10 mouse cellular contexts compared by ENCODE assay signal in the genomic region with DNA sequence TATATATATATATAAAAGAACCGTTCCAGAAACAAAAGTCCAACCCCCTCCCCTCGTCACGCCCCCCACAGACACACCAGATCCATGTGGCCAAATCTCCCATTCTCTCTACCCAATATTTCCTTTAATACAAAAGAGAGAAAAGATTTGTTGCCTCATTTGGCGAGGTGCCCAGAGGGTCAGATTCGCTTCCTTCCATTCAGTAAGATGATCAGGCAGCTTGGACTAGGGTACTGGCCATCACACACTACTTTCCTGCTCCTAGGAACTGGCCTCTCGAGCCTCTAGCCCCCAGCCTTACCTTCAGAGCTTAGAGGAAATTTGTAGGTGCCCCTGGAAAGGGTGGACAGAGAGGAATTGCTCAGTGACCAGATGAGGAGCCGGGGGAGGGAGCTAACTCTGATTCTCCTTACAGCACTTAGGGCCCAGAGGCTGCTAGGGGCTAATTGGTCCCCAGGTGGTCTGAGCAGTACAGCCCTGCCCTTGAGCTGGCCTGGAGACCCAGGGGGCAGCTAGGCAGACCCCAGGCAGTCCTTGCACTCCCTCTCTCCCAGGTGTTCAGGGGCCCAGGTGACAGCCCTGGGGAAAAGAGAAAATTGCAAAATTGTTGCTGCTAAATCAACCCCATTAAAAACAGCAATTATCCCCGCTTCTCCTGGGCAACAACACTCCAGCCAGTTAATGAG.
A peak's percentile ranks its signal among the peaks of the same experiment; 100 is the strongest.
DNase-seq lines count a peak whose midpoint lies in the region; ATAC-seq and TF ChIP-seq lines count a peak whose summit lies in the region.
"Had no signal": no experiment of that assay in that cellular context is flagged by ENCODE, and none has a peak within 500 bp of the region (broad histone marks: within the 10 kb centered on the region; RNA-seq: fewer than 3 reads in every experiment).

No protein-coding gene starts in this region.

- no peaks in the 10 kb centered on the region for H3K9me3 ChIP-seq in kidney, embryonic 14.5 days (ENCODE audit: control insufficient read depth, low read length)
- H3K9me3 ChIP-seq: forebrain, embryonic 15.5 days had no signal

- 51% methylated on average over 8 of the region's 8 CpGs for WGBS in kidney, adult 2 months
- WGBS in kidney, embryonic 14.5 days = 46% methylated on average over 8 of the region's 8 CpGs

- no peaks in the 10 kb centered on the region for H3K36me3 ChIP-seq in kidney, adult 2 months (ENCODE audit: control insufficient read depth, insufficient read depth, low read length)
- H3K36me3 ChIP-seq in kidney, embryonic 14.5 days (ENCODE audit: control insufficient read depth, insufficient read depth, low read length) = no peaks in the 10 kb centered on the region
- H3K36me3 ChIP-seq: forebrain, embryonic 15.5 days had no signal

- no peak for ATAC-seq in kidney, embryonic 14.5 days (ENCODE audit: low FRiP score, low TSS enrichment)
- ATAC-seq: forebrain, embryonic 15.5 days had no signal

- no peak overlapping the region for H3K27ac ChIP-seq in kidney, adult 2 months (ENCODE audit: insufficient read depth, low read depth, low read length)
- H3K27ac ChIP-seq in kidney, embryonic 14.5 days (ENCODE audit: low read depth, low read length) = no peak overlapping the region
- H3K27ac ChIP-seq: forebrain, embryonic 15.5 days had no signal

- no peak for TF ChIP-seq POLR2A in kidney, adult 2 months (IDR thresholded peaks at IDR 0.05; ENCODE audit: low read depth, low read length)
- no peak for TF ChIP-seq POLR2A in brain, embryonic 14.5 days (IDR thresholded peaks at IDR 0.05; ENCODE audit: borderline replicate concordance, extremely low read depth, insufficient read depth, insufficient read length, poor library complexity, severe bottlenecking)

- TF ChIP-seq CTCF in kidney, adult 2 months (conservative IDR thresholded peaks at IDR 0.05; ENCODE audit: insufficient read depth, insufficient read length, low read depth, low read length) = no peak
- no peak for TF ChIP-seq CTCF in brain, embryonic 14.5 days (IDR thresholded peaks at IDR 0.05; ENCODE audit: borderline replicate concordance, extremely low read depth, insufficient read depth, insufficient read length)

- no peak overlapping the region for H3K4me2 ChIP-seq in kidney, embryonic 14.5 days (replicated peaks; ENCODE audit: low read depth, low read length)
- H3K4me2 ChIP-seq: forebrain, embryonic 15.5 days had no signal

- no peak overlapping the region for H3K9ac ChIP-seq in kidney, embryonic 14.5 days (ENCODE audit: low read depth, low read length)
- H3K9ac ChIP-seq: forebrain, embryonic 15.5 days had no signal

- DNase-seq in kidney, adult 2 months = peak; percentile 42
- peak; percentile 25 for DNase-seq in adrenal gland, adult 2 months
- peak; percentile 27 for DNase-seq in brain, embryonic 14.5 days (ENCODE audit: low read depth)
- DNase-seq in kidney, postnatal 25 days = peak; percentile 61 to 77
- DNase-seq in urinary bladder, adult 18-20 months (ENCODE audit: low spot score in 2 of 2) = no peak
- no peak for DNase-seq in cerebellum, adult 8-10 months
- DNase-seq: thymus, adult 18-20 months had no signal

- H3K4me3 ChIP-seq in kidney, adult 2 months (ENCODE audit: insufficient read depth, low read depth, low read length) = no peak overlapping the region
- no peak overlapping the region for H3K4me3 ChIP-seq in kidney, embryonic 14.5 days (ENCODE audit: low read length)
- H3K4me3 ChIP-seq: forebrain, embryonic 15.5 days; myocyte had no signal

- no peaks in the 10 kb centered on the region for H3K4me1 ChIP-seq in kidney, adult 2 months (ENCODE audit: control insufficient read depth, insufficient read depth, low read length)
- H3K4me1 ChIP-seq in kidney, embryonic 14.5 days (ENCODE audit: control insufficient read depth, insufficient read depth, low read length) = peaks cover 9% of the 10 kb centered on the region
- H3K4me1 ChIP-seq: forebrain, embryonic 15.5 days had no signal

- H3K27me3 ChIP-seq in kidney, adult 2 months (replicated peaks; ENCODE audit: control insufficient read depth, insufficient read depth, low read length) = no peaks in the 10 kb centered on the region
- H3K27me3 ChIP-seq in kidney, embryonic 14.5 days (ENCODE audit: control insufficient read depth, insufficient read depth, low read length) = no peaks in the 10 kb centered on the region; the same call in 1 of the 2 replicates
- H3K27me3 ChIP-seq: forebrain, embryonic 15.5 days had no signal

Comparison
In these comparisons a context has a peak if more than half of its experiments do, and no peak if none do; other contexts are left out.
1. DNase-seq: peak in kidney, adult 2 months (single experiment), adrenal gland, adult 2 months (single experiment), brain, embryonic 14.5 days (single experiment) and kidney, postnatal 25 days (2 of 2); none in urinary bladder, adult 18-20 months (0 of 2) and cerebellum, adult 8-10 months (single experiment).